Mouse (Mus musculus) gastrocnemius, adult 2 months (tissue): ENCODE results near the gene Ociad2. TPM values are rescaled to one million over a fixed set of nuclear protein-coding genes. Genes with fewer than 3 reads are reported as not detected.

Source experiments
- DNase-seq: peaks from one replicate; pipeline ENCODE4 v3.0.0; 2022
- H3K27ac ChIP-seq: fragments of 200-600 bp; 2 replicates; pipeline ENCODE4 v1.8.1; 2022; ENCODE audit warnings: mild to moderate bottlenecking
- H3K4me3 ChIP-seq: fragments of 200-600 bp; 2 replicates; pipeline ENCODE4 v1.8.1; 2022; ENCODE audit warnings: mild to moderate bottlenecking, moderate library complexity
- CTCF ChIP-seq: fragments of 200-600 bp; IDR thresholded peaks from 2 replicates; pipeline ENCODE4 v1.8.1; 2022; ENCODE audit warnings: antibody characterized with exemption, mild to moderate bottlenecking, moderate library complexity
- intact Hi-C: fragments of 180-260 bp; cut with DNase I; formaldehyde crosslinking; loops from one replicate; pipeline ENCODE4 v1.15.1; 2025
- total RNA-seq, 2 experiments: library from RNA; stranded (reverse); gene quantifications; 2 replicates each; pipeline ENCODE4 v1.2.3; 2021

The Ociad2 gene
- total RNA-seq, 2 experiments from 2014 or later = 36.9 to 56.5 TPM

DNA sequence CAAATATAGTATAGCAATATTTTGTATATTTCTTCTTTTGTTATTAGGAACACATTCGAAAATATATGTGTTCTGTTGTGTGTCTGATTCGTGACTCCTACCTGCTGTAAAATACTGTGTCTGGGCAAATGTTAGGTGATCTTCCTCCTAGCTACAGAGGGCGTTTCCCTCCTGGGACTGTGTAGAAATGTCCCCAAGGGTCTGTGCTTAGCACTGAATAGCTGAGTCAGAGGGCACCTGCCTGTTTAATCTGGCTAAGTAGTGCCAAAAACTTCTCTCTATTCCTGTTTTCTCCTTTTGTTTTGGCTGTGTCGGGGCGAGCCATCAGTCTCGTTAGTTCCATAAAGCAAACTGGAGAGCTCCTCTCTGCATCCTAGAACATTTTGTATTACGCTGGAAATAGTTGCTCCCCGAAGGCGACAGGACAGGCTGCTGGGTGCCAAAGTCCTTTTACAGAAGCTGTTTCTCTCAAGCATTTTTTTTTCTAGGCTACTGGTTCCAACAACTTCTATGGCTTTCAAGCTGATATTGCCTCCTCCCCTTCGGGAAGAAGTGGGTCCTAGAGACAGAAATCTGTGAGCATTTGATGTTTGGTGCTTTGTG, 28.1 kb upstream of the Ociad2 start:
- peak overlapping the region; percentile 68 for H3K27ac ChIP-seq
- no peak overlapping the region for H3K4me3 ChIP-seq
- intact Hi-C loops = loop anchor here (5.0 kb wide), 1 partner anchor 37 kb away; no protein-coding TSS in a partner anchor
- peak; percentile 34 for DNase-seq
- TF ChIP-seq CTCF = no peak

DNA sequence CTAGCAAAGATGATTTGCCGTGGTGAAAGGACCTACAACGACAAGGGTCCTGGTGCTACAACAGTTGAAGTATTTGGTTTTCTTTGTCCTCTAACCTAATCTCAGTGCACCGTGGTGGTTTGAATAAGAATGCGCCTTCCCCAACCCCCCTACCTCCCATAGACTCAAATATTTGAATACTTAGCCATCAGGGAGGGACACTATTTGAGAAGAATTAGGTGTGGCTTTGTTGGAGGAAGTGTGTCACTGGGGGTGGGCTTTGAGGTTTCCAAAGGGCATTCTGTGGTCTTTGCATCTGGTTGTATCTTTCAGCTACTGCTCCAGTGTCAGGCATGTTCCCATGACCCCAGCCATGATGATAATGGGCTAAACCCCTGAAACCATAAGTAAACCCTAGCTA, 27.1 kb upstream of the Ociad2 start:
- intact Hi-C loops = loop anchor here (5.0 kb wide), 1 partner anchor 36 kb away; no protein-coding TSS in a partner anchor
- no peak for TF ChIP-seq CTCF

GRCm38 (mm10) chr5:73364107-73364864, 23.5 kb upstream of the Ociad2 start:
- no peak for TF ChIP-seq CTCF
- Histone ChIP-seq H3K4me3 (no peak overlapping the region), H3K27ac (peak overlapping the region; percentile 86)
- intact Hi-C loops = no loop called here
- DNase-seq = no peak

More for the DNA sequence above, 27.1 kb upstream of the Ociad2 start:
- no peak overlapping the region for H3K4me3 ChIP-seq
- no peak for DNase-seq
- H3K27ac ChIP-seq = no peak overlapping the region

GRCm38 (mm10) chr5:73362791-73363190, 22.0 kb upstream of the Ociad2 start:
- intact Hi-C loops = no loop called here
- no peak overlapping the region for H3K4me3 ChIP-seq
- no peak for TF ChIP-seq CTCF
- peak overlapping the region; percentile 86 for H3K27ac ChIP-seq
- DNase-seq = peak; percentile 77

GRCm38 (mm10) chr5:73362338-73362737, 21.5 kb upstream of the Ociad2 start:
- intact Hi-C loops = no loop called here
- no peak for TF ChIP-seq CTCF
- no peak overlapping the region for H3K4me3 ChIP-seq
- peak overlapping the region; percentile 86 for H3K27ac ChIP-seq
- no peak for DNase-seq

DNA sequence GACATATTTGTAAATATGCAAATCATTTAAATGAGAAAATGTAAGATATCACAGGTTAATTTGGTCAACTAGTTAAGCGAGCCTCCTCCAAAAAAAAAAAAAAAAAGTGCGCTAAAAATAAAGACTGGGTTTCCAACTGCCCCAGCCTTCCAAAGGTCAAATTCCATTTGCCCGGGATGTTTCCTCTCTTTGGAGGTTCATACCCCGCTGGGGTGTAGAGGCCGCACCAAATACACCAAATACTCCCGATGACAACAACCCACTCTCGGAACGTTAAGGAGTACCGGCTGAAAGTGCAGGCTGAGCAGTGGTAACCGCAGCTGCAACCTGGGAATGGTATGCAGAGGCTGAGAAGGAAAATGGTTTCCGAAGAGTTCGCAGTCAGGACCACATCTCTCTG, 19.4 kb upstream of the Ociad2 start:
- intact Hi-C loops = no loop called here
- H3K4me3 ChIP-seq = peak overlapping the region; percentile 45
- DNase-seq = no peak
- no peak for TF ChIP-seq CTCF
- peak overlapping the region; percentile 69 for H3K27ac ChIP-seq

GRCm38 (mm10) chr5:73359752-73360141, 18.9 kb upstream of the Ociad2 start:
- H3K27ac ChIP-seq = peak overlapping the region; percentile 69
- TF ChIP-seq CTCF = no peak

GRCm38 (mm10) chr5:73359134-73359751, 18.4 kb upstream of the Ociad2 start:
- intact Hi-C loops = no loop called here
- peak overlapping the region; percentile 69 for H3K27ac ChIP-seq
- H3K4me3 ChIP-seq = peak overlapping the region; percentile 45
- no peak for TF ChIP-seq CTCF
- no peak for DNase-seq

More at GRCm38 (mm10) chr5:73359752-73360141, 18.9 kb upstream of the Ociad2 start:
- intact Hi-C loops = no loop called here
- H3K4me3 ChIP-seq = peak overlapping the region; percentile 45
- peak; percentile 32 for DNase-seq

GRCm38 (mm10) chr5:73355393-73355792, 14.6 kb upstream of the Ociad2 start:
- TF ChIP-seq CTCF = no peak

GRCm38 (mm10) chr5:73353978-73354377, 13.2 kb upstream of the Ociad2 start:
- intact Hi-C loops = no loop called here
- no peak for TF ChIP-seq CTCF
- Histone ChIP-seq H3K4me3 (no peak overlapping the region), H3K27ac (no peak overlapping the region)
- no peak for DNase-seq

More at GRCm38 (mm10) chr5:73355393-73355792, 14.6 kb upstream of the Ociad2 start:
- intact Hi-C loops = no loop called here
- no peak overlapping the region for H3K27ac ChIP-seq
- no peak overlapping the region for H3K4me3 ChIP-seq
- DNase-seq = no peak

GRCm38 (mm10) chr5:73353519-73353918, 12.7 kb upstream of the Ociad2 start:
- no peak overlapping the region for H3K27ac ChIP-seq
- no peak for DNase-seq
- no peak overlapping the region for H3K4me3 ChIP-seq
- intact Hi-C loops = no loop called here
- TF ChIP-seq CTCF = no peak

DNA sequence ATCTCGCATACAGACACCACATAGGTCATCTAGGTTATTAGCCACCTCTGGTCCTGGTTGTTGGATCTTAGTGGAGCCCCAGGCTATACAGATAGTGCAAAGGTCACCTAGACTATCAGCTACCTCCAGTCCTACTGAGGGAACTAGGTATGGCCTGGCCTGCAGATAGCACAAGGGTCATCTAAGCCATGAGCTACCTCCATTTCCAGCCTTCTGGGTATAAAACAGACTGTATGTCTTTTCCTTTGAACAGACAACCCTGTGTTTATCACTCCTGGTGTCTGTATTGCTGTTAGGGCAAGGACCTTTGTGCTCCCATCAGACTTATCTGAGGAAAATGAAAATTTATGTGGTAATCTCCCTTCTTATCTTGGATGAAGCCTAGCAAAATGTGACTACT, 11.0 kb upstream of the Ociad2 start:
- no peak for DNase-seq
- Histone ChIP-seq H3K27ac (no peak overlapping the region), H3K4me3 (no peak overlapping the region)
- intact Hi-C loops = no loop called here
- no peak for TF ChIP-seq CTCF

DNA sequence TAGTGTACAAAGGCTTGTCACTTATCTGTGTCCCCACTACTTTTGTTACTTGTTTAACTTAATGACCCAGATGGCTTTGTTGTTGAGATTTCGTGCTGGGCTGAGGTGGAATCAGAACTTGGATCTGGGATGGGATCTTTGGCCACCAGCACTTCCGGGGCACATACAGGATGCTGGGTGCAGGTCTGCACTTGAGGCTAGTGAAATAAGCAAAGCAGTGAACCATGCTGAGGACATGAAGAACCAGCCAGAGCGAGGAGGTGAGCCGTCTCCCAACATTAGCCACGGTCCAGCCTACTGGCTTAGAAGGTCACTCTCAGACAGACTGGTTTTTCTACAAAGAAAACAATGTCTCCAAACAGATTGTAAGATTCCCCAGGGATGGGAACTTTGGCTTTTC, 8.7 kb upstream of the Ociad2 start:
- intact Hi-C loops = no loop called here
- TF ChIP-seq CTCF = no peak

More for the DNA sequence above, 8.7 kb upstream of the Ociad2 start:
- DNase-seq = no peak
- Histone ChIP-seq H3K27ac (no peak overlapping the region), H3K4me3 (no peak overlapping the region)
